Mouse (Mus musculus) heart, postnatal 0 days (tissue): ENCODE results near the gene Rac3.

Source experiments
- CTCF ChIP-seq: IDR thresholded peaks from 2 replicates; pipeline ENCODE4 v1.5.1; 2016; ENCODE audit warnings: antibody characterized with exemption, control low read depth, low read depth
- EP300 ChIP-seq: IDR thresholded peaks from 2 replicates; pipeline ENCODE4 v1.6.1; 2016; ENCODE audit warnings: antibody characterized with exemption, low read depth

GRCm38 (mm10) chr11:120744121-120744701 lies 22.9 kb downstream of the Rac3 start:
- TF ChIP-seq CTCF (no peak), EP300 (no peak)
